Mouse (Mus musculus) mammary gland, adult 2 months (tissue): ENCODE measurements around the gene Secisbp2. TPM values are rescaled to one million over a fixed set of nuclear protein-coding genes. Genes with fewer than 3 reads are reported as not detected.

ENCODE experiments used
- polyA plus RNA-seq: library from polyadenylated mRNA; depleted of rRNA; stranded (reverse); fragments of >200 nt; gene quantifications from 2 replicates; pipeline ENCODE4 v1.2.3, GENCODE M21; 2012; ENCODE audit warnings: low replicate concordance; rRNA removed

Secisbp2 gene
- 16.9 and 21.6 TPM in 2 replicates for polyA plus RNA-seq

GRCm38 (mm10) chr13:51651408-51652064, at the start of gene Secisbp2:
Gene Secisbp2 (plus strand): TSS chr13:51651697.

GRCm38 (mm10) chr13:51644829-51645789, 6.4 kb upstream of the Secisbp2 start, which contains the start of gene Cks2:
Gene Cks2 (plus strand): TSS chr13:51645232.

Other genes with a start within 250 kb of the Secisbp2 start
- gene S1pr3, start 243.1 kb upstream of the Secisbp2 start, polyA plus RNA-seq = 12.6 and 14.4 TPM in 2 replicates
- gene Shc3, start 82.3 kb upstream of the Secisbp2 start, polyA plus RNA-seq = 0.23 and 0.35 TPM in 2 replicates
- 5.4 and 5.9 TPM in 2 replicates for gene Cks2, start 6.5 kb upstream of the Secisbp2 start, polyA plus RNA-seq
- gene Sema4d, start 142.1 kb downstream of the Secisbp2 start, polyA plus RNA-seq = 42.0 and 47.3 TPM in 2 replicates
- gene Gadd45g, start 195.0 kb downstream of the Secisbp2 start, polyA plus RNA-seq = 64.6 and 109 TPM in 2 replicates